Mouse (Mus musculus) small intestine, adult 2 months (tissue): Measurements from ENCODE around the gene Ewsr1. TPM values are rescaled to one million over a fixed set of nuclear protein-coding genes. Genes with fewer than 3 reads are reported as not detected.

Source experiments
- H3K27ac ChIP-seq: fragments of 200-500 bp; 2 replicates; pipeline ENCODE4 v1.5.1; 2012; ENCODE audit warnings: low read depth, low read length, control low read depth, inconsistent platforms; ENCODE audit not compliant: insufficient read depth
- H3K27me3 ChIP-seq: fragments of 200-500 bp; 2 replicates; pipeline ENCODE4 v1.6.1; 2012; ENCODE audit warnings: mild to moderate bottlenecking, moderate library complexity, low read length, inconsistent platforms; ENCODE audit not compliant: control insufficient read depth, insufficient read depth
- H3K36me3 ChIP-seq: fragments of 200-500 bp; 2 replicates; pipeline ENCODE4 v1.6.1; 2012; ENCODE audit warnings: mild to moderate bottlenecking, low read length, control low read depth, inconsistent platforms; ENCODE audit not compliant: control insufficient read depth, insufficient read depth
- H3K4me1 ChIP-seq: fragments of 200-500 bp; 2 replicates; pipeline ENCODE4 v1.6.1; 2012; ENCODE audit warnings: low read length, inconsistent platforms, mixed read lengths; ENCODE audit not compliant: control insufficient read depth, insufficient read depth, insufficient read length
- H3K4me3 ChIP-seq: fragments of 200-500 bp; 2 replicates; pipeline ENCODE4 v1.5.1; 2012; ENCODE audit warnings: low read depth, mild to moderate bottlenecking, control low read depth, inconsistent platforms, low read length, moderate library complexity
- CTCF ChIP-seq: fragments of 200-500 bp; IDR thresholded peaks from 2 replicates; pipeline ENCODE4 v1.5.1; 2012; ENCODE audit warnings: low read depth, mild to moderate bottlenecking, control low read depth, inconsistent platforms, low read length, moderate library complexity, mixed read lengths; ENCODE audit not compliant: insufficient replicate concordance, insufficient read length; ENCODE audit errors: extremely low read depth
- POLR2A ChIP-seq: fragments of 200-500 bp; IDR thresholded peaks from 2 replicates; pipeline ENCODE4 v1.6.1; 2012; ENCODE audit warnings: low read depth, mild to moderate bottlenecking, control low read depth, inconsistent platforms, low read length, moderate library complexity
- WGBS: fragments of 180-500 bp; shearing (Covaris S2); methylation state at CpG from one replicate; pipeline ENCODE4 v1.1.7; 2018; 5-methylcytosine and 5-hydroxymethylcytosine counted together
- polyA plus RNA-seq: library from polyadenylated mRNA; depleted of rRNA; stranded (reverse); fragments of >200 nt; gene quantifications from 2 replicates; pipeline ENCODE4 v1.2.3, GENCODE M21; 2012; rRNA removed

The Ewsr1 gene
- 305 and 396 TPM in 2 replicates for polyA plus RNA-seq

DNA sequence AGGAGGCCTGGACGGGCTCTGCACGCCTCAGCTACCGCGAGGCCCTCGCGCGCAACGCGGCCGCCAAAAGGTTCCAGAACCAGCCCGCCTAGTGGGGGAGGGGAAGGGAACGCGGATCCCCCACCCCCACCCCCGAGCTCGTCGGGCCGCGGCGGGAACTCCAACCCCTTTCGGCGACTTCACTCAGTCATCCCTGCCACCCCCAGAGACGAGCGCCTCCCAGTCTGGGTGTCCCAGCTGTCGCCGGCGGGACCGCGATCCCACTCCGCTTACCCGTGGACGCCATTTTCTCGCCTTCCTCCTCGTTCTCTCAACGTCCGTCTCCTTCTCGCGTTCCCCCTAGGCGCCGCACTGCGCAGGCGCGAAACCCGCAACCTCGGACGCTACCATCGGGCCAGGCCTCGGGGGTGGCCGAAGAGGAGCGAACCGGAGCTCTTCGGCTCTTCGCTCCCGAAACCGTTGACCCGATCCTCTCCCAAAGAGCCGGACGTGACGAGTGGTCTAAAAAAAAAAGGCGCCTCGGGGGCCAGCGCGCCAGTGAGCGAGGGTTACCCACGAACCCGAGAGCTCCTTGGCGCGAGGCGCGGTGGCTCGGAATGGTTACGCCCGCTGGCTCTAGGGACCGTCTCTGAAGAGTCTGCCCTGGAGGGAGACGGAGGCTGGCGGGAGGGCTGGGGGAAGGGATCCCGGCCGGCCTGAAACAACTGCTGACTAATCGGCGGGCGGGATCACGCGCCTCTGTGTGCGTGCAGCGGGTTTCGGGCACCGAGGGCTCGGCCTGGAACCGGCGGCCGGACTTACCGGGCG is at the start of gene Ewsr1, which contains the start of gene Rhbdd3:
Gene Ewsr1 (minus strand): TSS at position 531 of the 807 bp plus-strand sequence.
Gene Rhbdd3 (plus strand): TSS at position 191 of the 807 bp plus-strand sequence.
- Histone ChIP-seq H3K27me3 (no peaks in the 10 kb centered on the region), H3K4me3 (peak within 1 kb of the TSS; percentile 92), H3K36me3 (0 out of 2 replicates have a peak, but pooled peaks cover under 1% of the 10 kb centered on the region), H3K4me1 (peaks cover 8% of the 10 kb centered on the region; the same call in 1 of the 2 replicates), H3K27ac (peak within 1 kb of the TSS; percentile 93)
- TF ChIP-seq CTCF (no peak), POLR2A (peak; percentile 73)
- WGBS, result under 1% methylated on average over 92 of the region's 92 CpGs

DNA sequence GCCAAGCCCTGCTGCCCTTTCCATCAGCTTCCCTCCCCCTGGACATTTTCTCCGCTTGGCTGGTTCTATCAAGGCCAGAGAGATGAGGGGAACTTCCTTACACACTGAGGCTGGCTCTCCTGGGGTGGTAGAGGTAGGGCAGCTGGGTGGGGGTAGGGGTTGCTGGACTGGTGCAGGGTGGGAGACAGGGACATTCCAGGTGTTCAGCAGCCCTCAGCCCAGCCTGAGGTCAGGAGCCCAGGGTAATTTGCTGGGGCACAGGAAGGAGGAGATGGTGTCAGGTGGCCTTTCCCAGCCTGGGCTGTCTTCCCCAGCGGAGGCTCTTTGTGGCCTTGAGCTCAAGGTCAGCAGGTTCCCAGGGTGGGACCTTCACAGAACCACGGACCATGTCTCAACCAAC is 46.5 kb upstream of the Ewsr1 start:
- 85% methylated on average over 3 of the region's 3 CpGs for WGBS

DNA sequence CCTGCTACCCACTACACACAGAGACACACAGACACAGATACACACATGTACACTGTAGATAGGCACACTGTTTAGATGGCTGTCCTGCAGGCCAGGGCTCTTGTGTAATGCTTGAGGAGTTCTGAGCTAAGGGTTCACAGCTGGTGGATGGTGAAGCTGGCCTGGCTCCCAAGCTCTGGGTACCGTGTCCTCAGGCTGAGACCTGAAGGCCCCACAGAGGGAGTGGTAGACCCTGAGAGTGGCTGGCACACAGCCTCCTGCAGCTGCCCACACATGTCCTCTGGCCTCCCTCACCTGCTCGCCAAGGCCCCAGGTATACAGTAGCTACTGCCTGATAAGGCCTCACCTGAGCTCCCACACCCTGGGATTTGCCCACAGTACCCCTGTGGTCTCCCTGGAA is 42.9 kb upstream of the Ewsr1 start:
- Histone ChIP-seq H3K4me1 (peaks cover 11% of the 10 kb centered on the region; the same call in 1 of the 2 replicates), H3K36me3 (no peaks in the 10 kb centered on the region), H3K4me3 (no peak overlapping the region), H3K27me3 (no peaks in the 10 kb centered on the region), H3K27ac (no peak overlapping the region)
- WGBS, result 36% methylated on average over 2 of the region's 2 CpGs
- no peak for TF ChIP-seq POLR2A
- no peak for TF ChIP-seq CTCF

More for the DNA sequence above, 46.5 kb upstream of the Ewsr1 start:
- Histone ChIP-seq H3K36me3 (no peaks in the 10 kb centered on the region), H3K27ac (no peak overlapping the region), H3K4me3 (no peak overlapping the region), H3K4me1 (peaks cover 18% of the 10 kb centered on the region), H3K27me3 (no peaks in the 10 kb centered on the region)
- no peak for TF ChIP-seq CTCF
- TF ChIP-seq POLR2A, result no peak

DNA sequence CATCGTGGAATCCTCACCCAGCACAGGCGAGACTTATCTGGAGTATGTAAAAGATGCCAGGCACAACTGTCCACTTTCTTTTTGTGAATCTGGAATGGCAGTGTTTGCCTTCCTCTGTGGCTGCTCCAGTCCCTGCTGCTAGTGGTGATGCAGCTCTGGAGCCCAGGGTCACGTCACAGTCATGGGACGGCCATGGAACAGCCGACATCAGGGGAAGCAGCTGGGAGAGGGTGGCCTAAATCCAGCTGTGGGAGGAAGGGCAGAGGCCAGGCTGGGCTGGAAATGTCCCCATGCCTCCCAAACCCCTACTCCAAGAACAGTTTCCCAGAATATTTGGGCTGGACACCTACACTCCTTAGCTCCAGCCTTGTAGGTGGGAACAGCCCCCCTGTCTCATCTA is 42.2 kb upstream of the Ewsr1 start:
- Histone ChIP-seq H3K4me1 (peaks cover 11% of the 10 kb centered on the region; the same call in 1 of the 2 replicates), H3K4me3 (no peak overlapping the region), H3K27me3 (no peaks in the 10 kb centered on the region), H3K36me3 (no peaks in the 10 kb centered on the region), H3K27ac (peak overlapping the region; percentile 47; the same call in 1 of the 2 replicates)
- WGBS, result 59% methylated on average over 5 of the region's 5 CpGs
- TF ChIP-seq POLR2A, result no peak
- TF ChIP-seq CTCF, result no peak

DNA sequence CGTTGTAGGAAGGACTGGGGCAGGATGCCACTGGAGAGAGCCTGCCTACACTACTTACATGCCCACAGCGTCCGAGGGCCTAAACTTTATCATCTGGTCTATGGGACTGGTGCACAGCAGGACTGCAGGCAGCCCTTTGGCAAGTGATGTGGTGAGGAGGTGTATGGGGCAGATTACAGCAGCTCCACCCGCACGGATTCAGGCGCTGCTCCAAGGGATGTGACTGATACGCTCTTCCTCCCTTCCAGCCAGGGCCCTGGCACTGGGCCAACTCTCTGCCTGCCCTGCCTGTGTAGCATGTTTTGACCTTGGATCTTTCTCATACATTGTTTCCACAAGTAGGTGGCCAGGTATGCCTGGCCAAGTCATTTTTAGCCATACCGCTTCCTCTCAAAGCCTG is 41.6 kb upstream of the Ewsr1 start:
- H3K4me1 ChIP-seq, result peaks cover 11% of the 10 kb centered on the region; the same call in 1 of the 2 replicates
- no peaks in the 10 kb centered on the region for H3K36me3 ChIP-seq
- no peaks in the 10 kb centered on the region for H3K27me3 ChIP-seq
- 13% methylated on average over 8 of the region's 8 CpGs for WGBS
- no peak for TF ChIP-seq CTCF
- no peak for TF ChIP-seq POLR2A
- no peak overlapping the region for H3K4me3 ChIP-seq
- H3K27ac ChIP-seq, result peak overlapping the region; percentile 47; the same call in 1 of the 2 replicates

DNA sequence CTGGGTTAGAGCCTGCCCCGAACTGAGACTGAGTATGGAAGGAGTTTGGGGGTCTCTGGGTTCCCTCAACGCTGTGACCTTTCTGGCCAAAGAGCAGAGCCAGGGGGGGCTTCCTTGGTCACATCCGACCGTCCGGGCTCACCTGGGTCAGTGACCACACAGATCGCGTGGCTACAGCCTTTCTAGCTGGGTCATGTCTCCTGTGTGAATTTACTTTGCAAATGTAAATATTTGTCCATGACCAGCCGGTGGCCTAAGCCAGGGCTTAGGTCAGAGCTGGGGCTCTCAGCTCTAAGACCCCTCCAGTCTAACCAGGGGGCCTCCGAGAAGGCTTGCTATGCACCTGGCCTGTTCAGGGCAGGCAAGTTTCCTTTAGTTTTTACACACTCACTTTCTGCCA is 40.3 kb upstream of the Ewsr1 start:
- Histone ChIP-seq H3K4me3 (0 out of 2 replicates have a peak overlapping the region, but pooled peaks have one; percentile 4), H3K27me3 (no peaks in the 10 kb centered on the region), H3K27ac (peak overlapping the region; percentile 77), H3K36me3 (no peaks in the 10 kb centered on the region), H3K4me1 (peaks cover 11% of the 10 kb centered on the region; the same call in 1 of the 2 replicates)
- WGBS, result 83% methylated on average over 9 of the region's 9 CpGs
- no peak for TF ChIP-seq POLR2A
- TF ChIP-seq CTCF, result no peak

DNA sequence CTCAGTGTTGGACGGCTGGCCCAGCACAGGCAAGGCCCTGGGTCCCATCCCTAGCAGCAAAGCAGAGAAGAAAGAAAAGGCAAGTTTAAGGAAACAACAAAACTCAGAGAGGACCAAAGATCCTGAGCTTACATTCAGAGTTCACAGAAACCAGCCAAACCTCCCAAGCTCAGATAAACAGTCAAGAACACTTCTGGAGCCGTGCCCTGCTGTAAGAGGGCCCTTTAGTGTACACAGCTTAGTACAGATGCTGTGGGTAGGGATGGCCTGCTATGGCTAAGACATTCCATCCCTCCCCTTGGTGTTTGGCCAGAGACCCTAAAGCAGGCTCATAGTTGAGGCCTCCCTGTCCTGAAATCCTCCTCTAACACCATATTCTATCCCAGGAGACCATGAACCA is 39.6 kb upstream of the Ewsr1 start:
- Histone ChIP-seq H3K27ac (peak overlapping the region; percentile 77), H3K36me3 (no peaks in the 10 kb centered on the region), H3K4me1 (peaks cover 11% of the 10 kb centered on the region; the same call in 1 of the 2 replicates), H3K4me3 (no peak overlapping the region), H3K27me3 (no peaks in the 10 kb centered on the region)
- no peak for TF ChIP-seq CTCF
- no peak for TF ChIP-seq POLR2A
- 66% methylated on average over 2 of the region's 2 CpGs for WGBS
